Mouse (Mus musculus) kidney, postnatal 36 days (tissue): ENCODE measurements at regions not wholly inside any gene's neighbourhood (a gene's known extent, or its start where the extent isn't known, plus 50 kb on each side); places are given as distances from the start of the nearest gene placed in this dataset.

Source experiments
- DNase-seq, 2 experiments: peaks; one replicate each; pipeline ENCODE4 v3.0.0; 2021 to 2022; ENCODE audit warnings: mixed read lengths in 2 of 2

- DNase-seq = no peak
These were observed 386.5 kb downstream of the Brinp2 start for GRCm38 (mm10) chr1:157969635-157970111.

DNA sequence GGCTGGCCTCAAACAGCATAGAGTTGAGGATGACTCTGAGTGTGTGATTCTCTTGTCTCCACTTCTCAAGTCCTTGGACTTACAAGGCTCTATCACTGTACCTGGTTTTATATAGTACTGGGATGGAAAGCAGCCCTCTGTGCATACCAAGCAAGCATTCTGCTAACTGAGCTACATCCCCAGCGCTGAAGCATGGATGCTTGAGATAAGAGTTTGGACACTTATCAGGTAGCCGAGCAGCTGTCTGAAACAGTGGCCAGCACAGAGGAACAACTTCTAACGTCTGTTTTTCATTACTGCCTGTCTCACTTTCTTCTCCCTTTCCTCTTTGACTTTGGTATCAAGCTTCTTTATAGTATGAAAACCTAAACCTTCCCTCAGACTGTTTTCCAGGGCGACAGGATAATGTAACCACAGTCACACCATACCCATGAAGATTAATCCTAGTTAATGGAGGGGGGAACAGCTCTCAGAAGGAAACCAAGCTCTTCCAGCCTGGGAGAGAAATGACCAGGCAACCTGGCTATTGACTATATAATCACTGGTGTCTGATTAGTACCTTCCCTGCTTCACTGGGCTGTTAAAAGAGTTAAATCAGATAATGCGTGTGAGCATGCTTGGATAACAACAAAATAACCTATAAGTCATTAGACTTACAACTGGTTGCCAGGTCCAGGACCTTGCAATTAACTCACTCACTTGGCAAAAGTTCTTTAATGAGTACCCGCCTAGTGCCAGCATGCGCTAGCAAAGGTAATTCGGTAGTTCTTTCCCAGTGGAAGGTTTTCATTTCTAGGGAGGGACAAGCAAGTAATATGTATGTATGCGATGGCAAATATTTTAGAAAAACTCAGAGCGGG is 382.5 kb downstream of the Brinp2 start:
- no peak for DNase-seq

DNA sequence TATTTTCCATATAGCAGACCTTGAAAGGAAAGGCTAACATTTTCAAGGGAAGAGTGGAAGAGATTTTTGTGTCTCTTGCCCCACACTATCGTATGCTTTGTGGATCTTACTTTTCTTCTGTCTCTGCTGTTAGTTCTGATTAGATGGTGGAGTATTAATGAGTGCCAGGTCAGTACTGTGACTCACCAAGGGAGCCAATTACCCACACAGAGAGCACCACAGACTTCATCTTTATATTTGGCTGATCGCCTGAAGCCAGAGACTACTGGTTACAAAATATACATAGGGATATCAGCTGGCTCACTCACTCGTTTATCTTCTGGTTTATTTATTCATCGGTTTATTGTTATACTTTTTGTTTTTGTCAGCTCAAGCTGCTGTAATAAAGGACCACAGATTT is 381.5 kb downstream of the Brinp2 start:
- DNase-seq = no peak

DNA sequence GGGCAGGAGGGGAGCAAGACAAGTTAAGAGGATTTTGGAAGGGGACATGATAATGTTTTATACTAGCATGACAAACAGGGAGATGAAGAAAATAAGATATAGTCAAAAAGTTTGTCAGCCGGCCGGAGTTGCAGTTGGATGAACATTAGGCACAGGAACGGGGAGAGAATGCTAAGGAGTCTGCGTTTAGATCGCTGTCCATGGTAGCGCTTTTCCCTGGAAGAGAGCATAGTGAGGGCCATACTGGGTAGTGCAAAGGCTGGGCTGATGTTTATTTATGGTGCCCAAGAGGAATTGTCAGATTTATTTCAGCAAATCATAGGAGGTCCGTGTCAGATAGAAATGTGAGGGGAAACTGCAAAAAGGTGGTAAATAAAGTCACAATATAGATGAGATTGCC is 337.0 kb downstream of the Brinp2 start:
- DNase-seq = peak in 1 of 2 experiments; percentile 37

DNA sequence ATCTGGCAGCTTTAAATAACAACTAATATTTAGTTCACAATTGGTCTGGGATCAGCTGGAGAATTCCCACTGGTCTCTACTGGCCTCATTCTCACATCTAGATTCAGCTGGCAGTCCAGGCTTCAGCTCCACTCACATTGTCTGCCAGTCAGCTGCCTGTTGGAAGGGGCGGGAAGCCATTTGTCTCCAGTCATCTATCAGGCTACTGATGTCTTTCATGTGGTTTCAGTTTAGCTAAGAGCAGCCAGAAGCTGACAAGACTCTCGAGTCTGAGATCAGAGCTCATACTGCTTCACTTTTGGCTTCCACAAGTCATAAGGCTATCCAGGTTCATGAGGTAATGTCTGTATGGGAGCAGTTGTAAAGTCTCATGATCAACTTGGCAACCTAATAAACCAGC is 316.4 kb downstream of the Brinp2 start:
- DNase-seq = no peak

DNA sequence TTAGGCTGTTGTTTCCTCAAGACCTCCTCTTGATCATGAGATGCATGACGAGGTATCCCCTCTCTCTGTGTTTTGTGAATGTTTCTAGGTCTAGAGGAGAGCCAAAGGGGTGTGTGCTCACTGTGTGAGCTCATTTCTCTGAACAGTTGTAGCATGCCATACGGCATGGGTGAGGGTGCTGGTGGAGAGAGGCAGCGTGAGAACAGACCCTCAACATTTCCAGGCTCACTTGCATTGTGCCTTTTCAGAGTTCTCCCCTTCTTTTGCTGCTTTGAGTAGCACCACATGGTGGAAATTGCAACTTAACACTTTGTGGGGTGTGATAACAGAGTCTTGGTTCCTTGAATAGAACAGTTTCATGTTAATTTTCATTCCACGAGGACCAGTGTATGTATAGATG is 315.8 kb downstream of the Brinp2 start:
- no peak for DNase-seq

DNA sequence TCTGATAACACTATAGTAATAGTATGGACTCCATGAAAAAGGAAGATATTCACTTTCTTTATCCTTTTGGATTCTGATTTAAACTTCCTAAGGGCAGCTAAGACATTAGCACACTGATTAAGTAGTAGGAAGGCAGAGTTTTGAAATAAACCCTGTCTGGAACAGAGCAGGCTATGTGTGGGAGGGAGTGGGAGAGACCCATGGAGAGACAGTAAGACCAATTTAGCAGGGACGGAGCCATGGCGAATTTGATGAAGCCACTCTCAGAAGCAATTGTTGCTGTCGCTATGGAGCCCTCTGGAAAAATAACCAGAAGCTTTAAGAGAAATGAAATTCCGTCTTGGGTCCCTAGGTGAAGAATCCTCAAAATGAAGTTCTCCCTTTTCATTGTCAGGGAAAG is 303.5 kb downstream of the Brinp2 start:
- DNase-seq = no peak

DNA sequence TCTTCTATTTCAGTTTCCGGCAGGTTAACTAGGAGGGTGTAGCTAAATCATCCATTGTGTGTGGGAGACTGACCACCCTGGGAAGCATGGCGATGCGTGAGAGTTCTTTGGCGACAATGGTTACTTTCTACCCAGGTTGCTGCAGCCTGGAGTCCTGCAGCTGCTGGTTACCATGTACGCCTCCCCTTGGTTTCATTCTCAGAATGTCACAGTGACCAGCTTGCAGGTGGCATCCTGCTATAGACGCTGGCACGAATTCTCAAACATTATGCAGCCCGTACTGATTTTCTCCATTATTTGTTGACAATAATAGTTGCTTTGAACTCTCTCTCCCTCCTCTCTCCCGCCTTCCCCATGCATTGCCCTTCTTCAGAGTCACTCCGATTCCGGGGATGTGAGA is 301.2 kb downstream of the Brinp2 start:
- no peak for DNase-seq

- no peak for DNase-seq
These were observed 299.0 kb downstream of the Brinp2 start for GRCm38 (mm10) chr1:158056994-158057630.

DNA sequence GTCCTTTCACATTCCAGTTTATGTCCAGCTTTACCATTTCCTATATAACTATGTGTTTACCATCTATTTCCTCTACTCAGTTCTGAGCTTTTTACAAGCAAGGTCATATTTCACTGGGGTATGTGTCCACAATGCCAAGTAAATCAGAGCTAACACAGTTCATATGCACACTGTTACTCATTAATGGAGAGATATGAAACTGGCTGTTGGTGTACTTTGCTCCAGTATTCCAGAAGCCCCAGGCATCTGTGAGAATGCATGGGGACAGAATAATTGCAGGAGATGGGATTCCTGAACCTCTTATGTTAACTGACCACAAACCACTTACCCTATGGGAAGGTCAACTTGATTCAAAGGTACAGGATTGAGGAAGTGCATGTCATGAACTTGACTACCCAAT is 298.3 kb downstream of the Brinp2 start:
- DNase-seq = no peak

GRCm38 (mm10) chr1:158061995-158062394 is 294.1 kb downstream of the Brinp2 start:
- no peak for DNase-seq

- no peak for DNase-seq
These were observed 273.9 kb downstream of the Brinp2 start for GRCm38 (mm10) chr1:158082181-158082580.

- DNase-seq = no peak
These were observed 270.3 kb downstream of the Brinp2 start for GRCm38 (mm10) chr1:158085856-158086255.

GRCm38 (mm10) chr1:158097500-158097899 is 258.6 kb downstream of the Brinp2 start:
- DNase-seq = no peak

GRCm38 (mm10) chr1:158119708-158120107 is 236.4 kb downstream of the Brinp2 start:
- no peak for DNase-seq

DNA sequence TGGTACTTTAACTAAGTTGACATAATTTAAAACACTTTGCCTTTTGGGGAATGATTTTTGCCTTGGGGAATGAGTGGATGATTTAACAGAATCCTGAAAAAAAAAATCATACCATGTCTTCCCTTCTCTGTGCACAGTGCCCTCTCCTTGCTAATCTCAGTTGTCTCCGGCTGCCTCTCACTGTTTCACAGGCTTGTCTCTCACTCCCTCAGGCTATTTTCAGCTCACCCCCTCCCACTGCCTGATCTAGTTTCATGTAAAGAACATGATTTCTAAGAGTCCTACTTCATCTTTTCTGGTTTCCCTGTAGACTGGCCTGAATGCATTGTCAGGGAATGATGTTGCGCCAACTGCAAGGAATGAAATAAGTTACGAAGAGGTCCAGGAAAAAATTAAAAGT is 231.2 kb downstream of the Brinp2 start:
- DNase-seq = no peak

GRCm38 (mm10) chr1:158126272-158126671 is 229.9 kb downstream of the Brinp2 start:
- no peak for DNase-seq

- DNase-seq = no peak
These were observed 226.8 kb downstream of the Brinp2 start for GRCm38 (mm10) chr1:158129243-158129770.

GRCm38 (mm10) chr1:158147525-158147924 is 208.6 kb downstream of the Brinp2 start:
- peak; percentile 35 to 43 for DNase-seq

- no peak for DNase-seq
These were observed 208.1 kb downstream of the Brinp2 start for GRCm38 (mm10) chr1:158148035-158148434.

DNA sequence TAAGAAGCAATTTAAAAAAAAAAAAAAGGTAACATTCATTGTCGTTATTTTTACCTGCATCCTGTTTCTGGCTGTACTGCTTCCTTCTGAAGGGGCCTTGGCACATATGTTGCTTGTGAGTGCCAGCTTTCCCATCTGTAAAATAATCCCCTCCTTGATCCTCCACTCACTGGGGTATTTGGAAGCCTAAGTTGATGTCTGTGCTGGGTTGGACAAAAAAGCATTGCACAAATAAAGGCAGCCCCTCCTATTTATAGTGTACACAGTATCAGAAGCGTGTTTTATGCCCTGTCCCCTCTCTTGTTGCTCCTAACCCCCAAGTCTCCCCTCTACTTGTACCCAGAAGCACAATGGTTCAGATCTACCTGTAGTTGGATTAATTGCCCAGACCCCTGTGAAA is 195.0 kb downstream of the Brinp2 start:
- no peak for DNase-seq

GRCm38 (mm10) chr1:158161533-158161932 is 194.6 kb downstream of the Brinp2 start:
- no peak for DNase-seq

- no peak for DNase-seq
These were observed 192.7 kb downstream of the Brinp2 start for GRCm38 (mm10) chr1:158163411-158163810.

- DNase-seq = no peak
These were observed 186.1 kb downstream of the Brinp2 start for GRCm38 (mm10) chr1:158170006-158170405.
